Mouse (Mus musculus) heart, embryonic 13.5 days (tissue): ENCODE measurements around the gene Ski. TPM values are rescaled to one million over a fixed set of nuclear protein-coding genes. Genes with fewer than 3 reads are reported as not detected.
A peak's percentile ranks its signal among the peaks of the same experiment; 100 is the strongest.

Experiments
- ATAC-seq: fragments of 200-750 bp; cut with Nextera tagmentation; 2 replicates; pipeline ENCODE4 v1.8.0; 2017; ENCODE audit warnings: moderate TSS enrichment; ENCODE audit not compliant: insufficient number of reproducible peaks, low FRiP score, low TSS enrichment; ENCODE audit errors: extremely low read depth
- H3K27ac ChIP-seq: fragments of 300-500 bp; sonication (generic); replicated peaks from 2 replicates; pipeline ENCODE4 v1.5.1; 2015; ENCODE audit warnings: moderate library complexity, mild to moderate bottlenecking, inconsistent platforms
- H3K27me3 ChIP-seq: fragments of 300-500 bp; sonication (generic); replicated peaks from 2 replicates; pipeline ENCODE4 v1.6.1; 2015; ENCODE audit warnings: mild to moderate bottlenecking, inconsistent platforms
- H3K36me3 ChIP-seq: fragments of 300-500 bp; sonication (generic); 2 replicates; pipeline ENCODE4 v1.6.1; 2015; ENCODE audit warnings: mild to moderate bottlenecking, inconsistent platforms
- H3K4me1 ChIP-seq: fragments of 300-500 bp; sonication (generic); 2 replicates; pipeline ENCODE4 v1.6.1; 2015; ENCODE audit warnings: inconsistent platforms
- H3K4me2 ChIP-seq: fragments of 300-500 bp; sonication (generic); 2 replicates; pipeline ENCODE4 v1.6.1; 2015; ENCODE audit warnings: inconsistent platforms, mild to moderate bottlenecking, moderate library complexity
- H3K4me3 ChIP-seq: fragments of 300-500 bp; sonication (generic); 2 replicates; pipeline ENCODE4 v1.5.1; 2015; ENCODE audit warnings: moderate library complexity, mild to moderate bottlenecking, inconsistent platforms
- H3K9ac ChIP-seq: fragments of 300-500 bp; sonication (generic); 2 replicates; pipeline ENCODE4 v1.6.1; 2015; ENCODE audit warnings: inconsistent platforms, mild to moderate bottlenecking, moderate library complexity
- H3K9me3 ChIP-seq: fragments of 300-500 bp; sonication (generic); 2 replicates; pipeline ENCODE4 v1.6.1; 2016; ENCODE audit warnings: inconsistent platforms
- WGBS: fragments of 180-500 bp; shearing (Covaris S2); methylation state at CpG from one replicate; pipeline ENCODE4 v1.1.7; 2015; ENCODE audit warnings: mixed read lengths; 5-methylcytosine and 5-hydroxymethylcytosine counted together
- polyA plus RNA-seq: library from polyadenylated mRNA; unstranded; fragments of >200 nt; fragmentation: Nextera tagmentation; extraction: Ambion mirVana; gene quantifications from 2 replicates; pipeline ENCODE4 v1.2.1, GENCODE M21; 2015

The Ski gene
- polyA plus RNA-seq, 1 experiment from 2014 or later = 10.2 TPM

DNA sequence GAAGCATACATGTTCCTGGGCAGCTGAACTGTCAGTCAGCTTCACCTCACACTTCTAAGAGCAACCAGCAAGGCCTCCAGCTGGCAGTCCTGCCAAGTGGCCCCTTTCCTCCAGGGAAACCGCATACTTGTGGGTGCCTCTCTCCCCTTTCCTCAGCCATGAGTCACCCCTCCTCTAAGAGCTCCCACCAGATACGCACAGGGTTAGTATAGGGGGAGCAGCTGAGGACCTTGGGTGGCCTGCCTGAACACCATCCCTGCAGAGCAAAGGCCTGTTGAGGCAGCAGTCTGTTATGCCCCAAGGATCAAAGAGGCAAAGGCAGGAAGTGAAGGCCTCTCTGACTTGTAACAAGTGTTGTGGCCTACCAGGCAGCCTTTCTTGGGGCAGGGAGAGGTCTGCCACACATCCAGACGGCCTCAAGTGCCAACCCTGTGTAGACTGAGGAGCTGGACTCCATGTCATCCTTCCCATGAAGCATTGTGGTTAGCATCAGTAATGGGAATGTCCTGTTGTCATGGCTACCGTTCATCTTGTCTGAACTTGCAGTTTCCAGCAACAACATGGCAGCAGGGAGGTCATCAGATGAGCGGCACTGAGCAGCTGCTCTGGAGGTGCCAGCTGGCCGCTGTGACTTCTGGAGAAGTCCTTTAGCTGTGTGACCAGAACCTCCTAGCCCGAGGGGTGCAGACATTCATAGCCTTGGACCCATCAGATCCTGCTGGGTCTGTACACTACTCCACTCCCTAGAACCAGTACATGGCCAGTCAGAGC lies 95.6 kb downstream of the Ski start:
- H3K9ac ChIP-seq = peak overlapping the region; percentile 44
- no peak for ATAC-seq
- no peak overlapping the region for H3K4me3 ChIP-seq
- H3K27me3 ChIP-seq = no peaks in the 10 kb centered on the region
- peak overlapping the region; percentile 68 for H3K27ac ChIP-seq
- 63% methylated on average over 7 of the region's 7 CpGs for WGBS
- H3K9me3 ChIP-seq = no peaks in the 10 kb centered on the region
- no peak overlapping the region for H3K4me2 ChIP-seq
- H3K36me3 ChIP-seq = no peaks in the 10 kb centered on the region
- peaks cover 92% of the 10 kb centered on the region for H3K4me1 ChIP-seq

DNA sequence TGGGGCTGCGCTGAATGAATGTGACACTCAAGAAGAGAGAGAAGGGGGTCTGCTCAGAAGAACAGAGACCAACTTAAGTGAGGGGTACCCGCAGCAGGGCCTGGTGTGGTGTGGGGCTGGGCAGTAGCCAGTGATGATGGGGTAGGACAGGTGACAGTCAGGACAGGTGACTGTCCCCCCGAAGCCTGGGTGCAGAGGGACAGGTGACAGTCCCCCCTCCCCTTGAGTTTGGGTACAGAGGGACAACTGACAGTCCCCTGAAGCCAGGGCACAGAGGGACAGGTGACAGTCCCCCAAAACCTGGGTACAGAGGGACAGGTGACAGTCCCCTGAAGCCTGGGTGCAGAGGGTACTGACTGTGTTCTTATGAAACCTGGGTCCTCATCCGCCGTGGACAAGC lies 96.2 kb downstream of the Ski start:
- Histone ChIP-seq H3K27me3 (no peaks in the 10 kb centered on the region), H3K9me3 (no peaks in the 10 kb centered on the region), H3K27ac (peak overlapping the region; percentile 68), H3K4me2 (no peak overlapping the region), H3K4me3 (no peak overlapping the region), H3K9ac (peak overlapping the region; percentile 44), H3K4me1 (peaks cover 92% of the 10 kb centered on the region), H3K36me3 (no peaks in the 10 kb centered on the region)
- WGBS = 70% methylated on average over 5 of the region's 5 CpGs
- ATAC-seq = no peak

DNA sequence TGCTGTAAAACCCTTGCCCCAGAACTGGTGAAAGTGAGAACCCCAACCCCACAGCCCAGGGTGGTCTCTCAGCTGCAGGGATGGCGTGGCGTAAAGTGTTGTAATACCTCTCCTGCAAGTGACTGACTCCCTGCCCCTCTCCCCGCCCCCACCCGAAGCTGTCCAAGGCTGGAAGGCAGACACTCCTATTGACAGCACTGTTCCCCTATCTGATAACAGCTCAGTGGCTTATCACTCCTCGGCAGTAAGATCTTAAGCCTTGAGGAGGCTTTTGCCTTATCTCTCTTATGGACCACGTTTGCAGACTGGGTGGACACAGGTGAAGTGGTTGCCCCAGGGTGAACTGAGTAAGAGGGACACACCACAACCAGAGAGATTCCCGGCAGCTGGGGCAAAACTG lies 97.1 kb downstream of the Ski start:
- Histone ChIP-seq H3K9me3 (no peaks in the 10 kb centered on the region), H3K4me3 (no peak overlapping the region)
- 26% methylated on average over 7 of the region's 7 CpGs for WGBS

DNA sequence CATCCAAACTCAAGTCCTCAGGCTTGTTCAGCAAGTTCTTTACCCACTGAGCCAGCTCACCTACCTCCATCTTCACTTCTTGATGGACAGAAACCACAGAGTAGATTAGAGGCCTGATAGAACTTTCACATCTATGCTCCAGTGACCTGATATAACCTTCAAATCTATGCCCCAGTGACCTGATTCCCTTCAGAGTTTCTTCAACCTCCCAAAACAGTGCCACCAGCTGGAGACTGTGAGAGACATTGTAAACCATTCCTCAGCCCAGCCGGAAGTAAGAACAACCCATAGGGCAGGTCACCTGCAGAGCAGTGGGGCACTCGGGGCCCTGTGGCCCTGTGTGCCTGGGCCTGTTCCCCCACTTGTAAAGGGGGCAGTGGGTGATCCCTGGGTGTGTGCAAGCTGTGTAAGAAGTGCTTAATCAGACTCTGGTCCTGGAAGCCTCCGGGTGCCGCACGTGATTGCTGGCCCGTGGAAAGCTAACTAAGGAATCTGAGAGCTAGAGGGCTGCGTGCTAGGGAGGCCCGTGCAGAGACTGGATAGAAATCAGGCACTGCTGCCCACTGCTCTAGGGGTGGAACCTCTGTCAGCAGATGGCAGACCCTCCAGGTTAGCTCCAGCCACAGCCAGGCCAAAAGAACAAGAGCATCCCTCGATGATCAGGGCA lies 98.4 kb downstream of the Ski start:
- peaks cover 84% of the 10 kb centered on the region for H3K4me1 ChIP-seq
- H3K9ac ChIP-seq = peak overlapping the region; percentile 44
- ATAC-seq = no peak
- H3K4me3 ChIP-seq = no peak overlapping the region
- peak overlapping the region; percentile 15; the same call in 1 of the 2 replicates for H3K27ac ChIP-seq
- no peaks in the 10 kb centered on the region for H3K36me3 ChIP-seq
- 67% methylated on average over 9 of the region's 9 CpGs for WGBS
- no peaks in the 10 kb centered on the region for H3K9me3 ChIP-seq
- no peak overlapping the region for H3K4me2 ChIP-seq
- no peaks in the 10 kb centered on the region for H3K27me3 ChIP-seq

More for the DNA sequence above, 97.1 kb downstream of the Ski start:
- H3K4me1 ChIP-seq = peaks cover 92% of the 10 kb centered on the region
- no peak overlapping the region for H3K4me2 ChIP-seq
- no peaks in the 10 kb centered on the region for H3K36me3 ChIP-seq
- H3K27me3 ChIP-seq = no peaks in the 10 kb centered on the region
- no peak overlapping the region for H3K27ac ChIP-seq
- peak overlapping the region; percentile 44 for H3K9ac ChIP-seq
- no peak for ATAC-seq

DNA sequence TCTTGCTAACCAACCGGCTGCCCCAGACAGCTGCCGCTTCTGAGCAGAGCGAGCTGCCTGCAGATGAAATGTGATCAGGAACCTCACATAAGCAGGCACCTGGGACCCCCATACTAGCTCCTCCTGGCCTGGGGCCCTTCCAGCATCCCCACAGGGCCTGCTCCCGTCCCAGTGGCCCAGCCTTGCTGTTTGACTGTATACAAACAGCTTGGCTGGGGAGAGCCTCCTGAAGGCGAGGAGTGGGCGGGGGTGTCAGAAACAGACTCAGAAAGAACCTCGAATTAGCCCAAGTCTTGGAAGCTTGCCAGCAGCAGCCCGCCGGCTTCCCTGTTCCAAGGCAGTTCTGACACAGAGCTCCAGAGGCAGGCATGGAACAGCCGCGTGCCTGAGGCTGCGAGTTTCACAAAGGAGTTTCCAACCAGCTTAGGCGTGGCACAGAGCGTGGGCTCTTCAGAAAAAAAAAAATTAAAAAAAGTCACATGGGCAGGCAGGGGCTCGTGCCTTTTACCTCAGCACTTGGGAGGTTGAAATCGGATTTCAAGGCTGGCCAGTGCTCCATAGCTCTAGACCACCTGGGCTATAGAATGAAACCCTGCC lies 99.8 kb downstream of the Ski start:
- Histone ChIP-seq H3K27ac (peak overlapping the region; percentile 91), H3K4me1 (peaks cover 78% of the 10 kb centered on the region), H3K9me3 (peaks cover 10% of the 10 kb centered on the region; the same call in 1 of the 2 replicates), H3K36me3 (peaks cover 3% of the 10 kb centered on the region; the same call in 1 of the 2 replicates), H3K4me3 (0 out of 2 replicates have a peak overlapping the region, but pooled peaks have one; percentile 9), H3K4me2 (peak overlapping the region; percentile 51), H3K27me3 (no peaks in the 10 kb centered on the region), H3K9ac (peak overlapping the region; percentile 70)
- ATAC-seq = peak; percentile 7; the same call in 1 of the 2 replicates
- 13% methylated on average over 16 of the region's 16 CpGs for WGBS

DNA sequence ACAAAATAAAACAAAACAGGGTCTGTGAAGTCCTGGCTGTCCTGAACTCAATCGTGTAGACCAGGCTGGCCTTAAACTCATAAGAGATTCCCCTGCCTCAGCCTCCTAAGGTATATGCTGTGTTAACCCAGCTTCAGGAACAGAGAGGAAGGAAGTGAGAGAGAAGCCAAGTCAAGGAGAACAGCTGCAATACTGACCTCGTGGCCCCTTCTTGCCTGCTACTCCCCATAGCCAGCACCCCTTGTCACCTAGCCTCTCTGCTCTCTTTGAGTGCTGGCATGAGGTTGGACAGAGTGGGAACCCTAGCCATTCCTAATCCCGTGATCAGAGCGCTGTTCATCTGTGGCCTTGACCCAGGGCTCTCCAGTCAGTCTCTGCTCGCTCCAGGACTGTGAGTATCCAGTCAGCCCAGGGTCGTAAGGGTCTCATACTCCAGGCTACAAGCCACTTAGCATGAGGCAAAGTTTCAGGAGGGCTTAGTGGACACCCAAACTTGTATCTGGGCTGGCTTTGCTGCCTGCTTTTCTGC lies 100.4 kb downstream of the Ski start:
- H3K27me3 ChIP-seq = no peaks in the 10 kb centered on the region
- H3K4me2 ChIP-seq = peak overlapping the region; percentile 51
- WGBS = 61% methylated on average over 6 of the region's 6 CpGs
- no peak overlapping the region for H3K4me3 ChIP-seq
- H3K36me3 ChIP-seq = peaks cover 3% of the 10 kb centered on the region; the same call in 1 of the 2 replicates
- H3K4me1 ChIP-seq = peaks cover 76% of the 10 kb centered on the region
- no peak for ATAC-seq
- peak overlapping the region; percentile 70 for H3K9ac ChIP-seq
- peak overlapping the region; percentile 91 for H3K27ac ChIP-seq
- peaks cover 15% of the 10 kb centered on the region; the same call in 1 of the 2 replicates for H3K9me3 ChIP-seq

DNA sequence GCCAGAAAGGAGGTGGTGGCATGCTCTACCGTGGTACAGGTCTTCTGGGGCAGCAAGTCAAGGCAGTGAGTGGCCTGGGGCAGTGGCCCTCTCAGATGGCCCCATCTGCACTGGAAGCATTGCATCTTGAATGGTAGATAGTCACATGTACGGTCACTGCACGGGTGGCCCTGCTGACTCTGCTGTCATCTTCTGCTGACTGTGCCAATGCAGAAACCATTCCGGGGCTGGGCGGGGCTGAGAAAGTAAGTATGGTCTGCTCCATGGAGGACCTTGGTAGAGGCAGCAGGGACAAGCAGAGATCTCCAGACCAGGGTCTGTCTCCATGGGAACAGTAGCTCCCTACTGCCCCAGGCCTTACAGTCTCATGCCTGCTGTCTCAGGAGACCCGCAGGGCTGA lies 101.2 kb downstream of the Ski start:
- Histone ChIP-seq H3K27me3 (no peaks in the 10 kb centered on the region), H3K4me3 (no peak overlapping the region), H3K4me2 (no peak overlapping the region), H3K9me3 (peaks cover 15% of the 10 kb centered on the region; the same call in 1 of the 2 replicates), H3K36me3 (peaks cover 3% of the 10 kb centered on the region; the same call in 1 of the 2 replicates), H3K4me1 (peaks cover 69% of the 10 kb centered on the region), H3K27ac (peak overlapping the region; percentile 91; the same call in 1 of the 2 replicates), H3K9ac (no peak overlapping the region)
- ATAC-seq = no peak
- WGBS = 76% methylated on average over 6 of the region's 6 CpGs

DNA sequence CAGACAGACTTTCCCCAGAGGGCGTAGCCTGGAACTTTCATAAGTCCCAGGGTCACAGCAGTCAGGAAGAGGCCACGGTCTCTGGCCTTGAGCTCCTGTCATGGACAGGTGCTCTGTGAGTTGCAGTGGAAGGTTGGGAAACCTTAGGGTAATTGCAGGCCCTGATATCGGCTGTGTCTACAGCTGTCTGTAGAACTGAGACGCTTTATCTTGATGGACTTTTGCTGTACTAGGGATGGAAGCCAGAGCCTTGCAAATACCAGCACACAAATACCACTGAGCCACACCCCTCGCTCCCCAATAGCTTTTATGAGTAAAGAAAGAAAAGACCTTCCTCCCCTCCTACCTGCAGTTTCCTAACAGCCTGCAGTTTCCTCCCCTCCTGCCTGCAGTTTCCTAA lies 101.8 kb downstream of the Ski start:
- no peak overlapping the region for H3K27ac ChIP-seq
- 52% methylated on average over 5 of the region's 5 CpGs for WGBS

DNA sequence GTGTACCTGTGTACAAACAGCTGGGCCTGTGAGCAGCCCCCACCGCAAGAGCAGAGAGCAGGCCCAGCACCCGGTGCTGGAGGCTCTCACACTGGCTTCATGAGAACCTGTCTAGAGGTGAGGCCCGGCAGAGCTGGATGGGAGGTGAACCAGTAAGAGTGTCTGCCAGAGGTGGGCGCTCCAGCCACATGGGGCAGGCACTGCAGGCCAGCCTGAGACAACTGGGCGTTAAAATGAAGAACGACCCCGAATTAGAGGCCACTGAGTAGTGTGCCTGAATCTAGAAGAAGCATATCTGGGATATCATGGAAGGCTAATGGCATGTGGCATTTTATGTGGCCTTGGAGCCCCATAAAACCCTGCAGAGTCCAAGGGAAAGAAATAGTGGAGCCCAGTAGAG lies 102.4 kb downstream of the Ski start:
- no peak for ATAC-seq
- H3K4me1 ChIP-seq = peaks cover 57% of the 10 kb centered on the region
- WGBS = 87% methylated on average over 7 of the region's 7 CpGs

More for the DNA sequence above, 101.8 kb downstream of the Ski start:
- no peak for ATAC-seq
- Histone ChIP-seq H3K4me1 (peaks cover 62% of the 10 kb centered on the region), H3K9me3 (peaks cover 15% of the 10 kb centered on the region; the same call in 1 of the 2 replicates), H3K4me2 (no peak overlapping the region), H3K9ac (no peak overlapping the region), H3K36me3 (peaks cover 3% of the 10 kb centered on the region; the same call in 1 of the 2 replicates), H3K27me3 (no peaks in the 10 kb centered on the region), H3K4me3 (no peak overlapping the region)

DNA sequence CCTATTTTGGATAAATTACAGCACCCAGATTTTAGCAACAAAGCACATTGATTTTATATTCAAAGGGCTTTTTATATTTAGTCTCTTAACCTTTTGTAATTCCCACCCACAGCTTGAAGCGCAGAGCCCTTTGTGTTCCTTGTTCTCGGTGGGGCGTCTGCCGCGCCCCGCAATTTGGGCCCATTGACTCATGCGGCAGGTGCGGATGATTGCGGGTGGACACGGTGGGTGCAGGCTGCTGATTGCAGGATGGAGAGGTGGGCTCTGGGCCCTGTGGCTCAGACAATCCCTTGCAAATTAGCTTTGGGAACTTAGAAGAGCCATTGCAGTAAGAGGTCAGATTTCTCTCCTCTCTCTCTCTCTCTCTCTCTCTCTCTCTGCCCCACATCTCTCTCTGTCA lies 104.1 kb downstream of the Ski start:
- Histone ChIP-seq H3K4me3 (no peak overlapping the region), H3K27me3 (no peaks in the 10 kb centered on the region), H3K4me1 (peaks cover 49% of the 10 kb centered on the region), H3K4me2 (no peak overlapping the region), H3K36me3 (peaks cover 3% of the 10 kb centered on the region; the same call in 1 of the 2 replicates), H3K9ac (no peak overlapping the region), H3K27ac (no peak overlapping the region), H3K9me3 (peaks cover 15% of the 10 kb centered on the region; the same call in 1 of the 2 replicates)
- ATAC-seq = no peak
- 87% methylated on average over 10 of the region's 10 CpGs for WGBS

More for the DNA sequence above, 102.4 kb downstream of the Ski start:
- Histone ChIP-seq H3K9me3 (peaks cover 15% of the 10 kb centered on the region; the same call in 1 of the 2 replicates), H3K4me2 (no peak overlapping the region), H3K4me3 (no peak overlapping the region), H3K27ac (no peak overlapping the region), H3K36me3 (peaks cover 3% of the 10 kb centered on the region; the same call in 1 of the 2 replicates), H3K9ac (no peak overlapping the region), H3K27me3 (no peaks in the 10 kb centered on the region)
